Mouse (Mus musculus) stomach, embryonic 16.5 days (tissue): ENCODE measurements around the gene Proca1. TPM values are rescaled to one million over a fixed set of nuclear protein-coding genes. Genes with fewer than 3 reads are reported as not detected.

Experiments
- ATAC-seq: fragments of 200-750 bp; cut with Nextera tagmentation; 2 replicates; pipeline ENCODE4 v1.8.0; 2017; ENCODE audit warnings: moderate number of reproducible peaks, moderate TSS enrichment; ENCODE audit not compliant: insufficient read depth, low FRiP score
- H3K27ac ChIP-seq: fragments of 300-500 bp; sonication (generic); 2 replicates; pipeline ENCODE4 v1.5.1; 2014; ENCODE audit warnings: low read length
- H3K27me3 ChIP-seq: fragments of 300-500 bp; sonication (generic); 2 replicates; pipeline ENCODE4 v1.6.1; 2014; ENCODE audit warnings: low read length, control low read depth, mixed read lengths; ENCODE audit not compliant: control insufficient read depth, insufficient read depth
- H3K36me3 ChIP-seq: fragments of 300-500 bp; sonication (generic); 2 replicates; pipeline ENCODE4 v1.6.1; 2014; ENCODE audit warnings: low read length; ENCODE audit not compliant: control insufficient read depth, insufficient read depth
- H3K4me1 ChIP-seq: fragments of 300-500 bp; sonication (generic); 2 replicates; pipeline ENCODE4 v1.6.1; 2014; ENCODE audit warnings: low read length, control low read depth, mixed read lengths; ENCODE audit not compliant: control insufficient read depth, insufficient read depth
- H3K4me2 ChIP-seq: fragments of 300-500 bp; sonication (generic); 2 replicates; pipeline ENCODE4 v1.6.1; 2014; ENCODE audit warnings: low read depth, low read length, mixed read lengths
- H3K4me3 ChIP-seq: fragments of 300-500 bp; sonication (generic); replicated peaks from 2 replicates; pipeline ENCODE4 v1.5.1; 2014; ENCODE audit warnings: mild to moderate bottlenecking, low read length
- H3K9ac ChIP-seq: fragments of 300-500 bp; sonication (generic); 2 replicates; pipeline ENCODE4 v1.6.1; 2014; ENCODE audit warnings: low read length
- H3K9me3 ChIP-seq: fragments of 300-500 bp; sonication (generic); replicated peaks from 2 replicates; pipeline ENCODE4 v1.6.1; 2016; ENCODE audit warnings: low read length, control low read depth; ENCODE audit not compliant: control insufficient read depth
- WGBS: fragments of 180-500 bp; shearing (Covaris S2); extraction: QIAGEN DNeasy Blood & Tissue Kit; methylation state at CpG from one replicate; pipeline ENCODE4 v1.1.7; 2014; 5-methylcytosine and 5-hydroxymethylcytosine counted together
- polyA plus RNA-seq: library from polyadenylated mRNA; unstranded; fragments of >200 nt; fragmentation: Nextera tagmentation; extraction: Ambion mirVana; gene quantifications from 2 replicates; pipeline ENCODE4 v1.2.1, GENCODE M21; 2015

The Proca1 gene
- polyA plus RNA-seq, 1 experiment from 2014 or later, result 3.7 TPM

- WGBS, result 92% methylated on average over 14 of the region's 14 CpGs
- no peaks in the 10 kb centered on the region for H3K27me3 ChIP-seq
- H3K4me1 ChIP-seq, result no peaks in the 10 kb centered on the region
- ATAC-seq, result no peak
- H3K4me3 ChIP-seq, result no peak overlapping the region
- H3K9ac ChIP-seq, result no peak overlapping the region
- H3K9me3 ChIP-seq, result no peaks in the 10 kb centered on the region
- peaks cover 33% of the 10 kb centered on the region for H3K36me3 ChIP-seq
- no peak overlapping the region for H3K4me2 ChIP-seq
- H3K27ac ChIP-seq, result no peak overlapping the region
Observed at GRCm38 (mm10) chr11:78213086-78213817, 20.1 kb downstream of the Proca1 start.

GRCm38 (mm10) chr11:78215709-78216317 is 22.6 kb downstream of the Proca1 start:
- Histone ChIP-seq H3K4me3 (no peak overlapping the region), H3K9ac (no peak overlapping the region), H3K27me3 (no peaks in the 10 kb centered on the region), H3K36me3 (peaks cover 22% of the 10 kb centered on the region), H3K4me1 (no peaks in the 10 kb centered on the region), H3K4me2 (no peak overlapping the region), H3K27ac (no peak overlapping the region), H3K9me3 (no peaks in the 10 kb centered on the region)
- no peak for ATAC-seq
- 88% methylated on average over 11 of the region's 11 CpGs for WGBS

- H3K9me3 ChIP-seq, result no peaks in the 10 kb centered on the region
- no peak for ATAC-seq
- no peak overlapping the region for H3K4me3 ChIP-seq
- no peak overlapping the region for H3K27ac ChIP-seq
- WGBS, result 91% methylated on average over 4 of the region's 4 CpGs
- H3K9ac ChIP-seq, result no peak overlapping the region
- H3K4me2 ChIP-seq, result no peak overlapping the region
- no peaks in the 10 kb centered on the region for H3K4me1 ChIP-seq
- H3K36me3 ChIP-seq, result peaks cover 57% of the 10 kb centered on the region
- no peaks in the 10 kb centered on the region for H3K27me3 ChIP-seq
Observed at GRCm38 (mm10) chr11:78223586-78223985, 30.4 kb downstream of the Proca1 start.

GRCm38 (mm10) chr11:78231518-78231917 is 38.3 kb downstream of the Proca1 start:
- no peak overlapping the region for H3K27ac ChIP-seq
- no peaks in the 10 kb centered on the region for H3K9me3 ChIP-seq
- ATAC-seq, result no peak
- no peaks in the 10 kb centered on the region for H3K4me1 ChIP-seq
- H3K36me3 ChIP-seq, result peaks cover 35% of the 10 kb centered on the region
- 89% methylated on average over 6 of the region's 6 CpGs for WGBS
- H3K9ac ChIP-seq, result no peak overlapping the region
- no peak overlapping the region for H3K4me3 ChIP-seq
- no peak overlapping the region for H3K4me2 ChIP-seq
- H3K27me3 ChIP-seq, result no peaks in the 10 kb centered on the region

GRCm38 (mm10) chr11:78240193-78240857 is 47.1 kb downstream of the Proca1 start:
- no peak overlapping the region for H3K27ac ChIP-seq
- H3K4me2 ChIP-seq, result no peak overlapping the region
- WGBS, result 87% methylated on average over 9 of the region's 9 CpGs
- peaks cover 8% of the 10 kb centered on the region for H3K4me1 ChIP-seq
- H3K9me3 ChIP-seq, result no peaks in the 10 kb centered on the region
- H3K9ac ChIP-seq, result no peak overlapping the region
- H3K36me3 ChIP-seq, result no peaks in the 10 kb centered on the region
- no peak overlapping the region for H3K4me3 ChIP-seq
- ATAC-seq, result no peak
- H3K27me3 ChIP-seq, result no peaks in the 10 kb centered on the region

GRCm38 (mm10) chr11:78245261-78245626 is 52.1 kb downstream of the Proca1 start:
- Histone ChIP-seq H3K9ac (peak overlapping the region; percentile 92), H3K27ac (peak overlapping the region; percentile 98), H3K9me3 (no peaks in the 10 kb centered on the region), H3K4me3 (peak overlapping the region; percentile 93), H3K27me3 (no peaks in the 10 kb centered on the region), H3K4me2 (peak overlapping the region; percentile 83), H3K4me1 (peaks cover 23% of the 10 kb centered on the region), H3K36me3 (no peaks in the 10 kb centered on the region)
- no peak for ATAC-seq
- under 1% methylated on average over 19 of the region's 19 CpGs for WGBS

GRCm38 (mm10) chr11:78245627-78246317 is 52.6 kb downstream of the Proca1 start, which contains the start of the genes Sdf2 and Supt6:
Sdf2 (plus strand) TSS chr11:78245746.
Supt6 (minus strand) TSS chr11:78245987.
- Histone ChIP-seq H3K4me3 (peak within 1 kb of the TSS; percentile 93), H3K36me3 (no peaks in the 10 kb centered on the region), H3K27ac (peak within 1 kb of the TSS; percentile 98), H3K4me2 (peak within 1 kb of the TSS; percentile 83), H3K4me1 (peaks cover 23% of the 10 kb centered on the region), H3K9me3 (no peaks in the 10 kb centered on the region), H3K9ac (peak within 1 kb of the TSS; percentile 92), H3K27me3 (no peaks in the 10 kb centered on the region)
- ATAC-seq, result peak; percentile 92
- under 1% methylated on average over 50 of the region's 50 CpGs for WGBS

GRCm38 (mm10) chr11:78246318-78247011 is 53.3 kb downstream of the Proca1 start:
- H3K9ac ChIP-seq, result peak overlapping the region; percentile 92
- peak overlapping the region; percentile 83 for H3K4me2 ChIP-seq
- no peak for ATAC-seq
- H3K27ac ChIP-seq, result peak overlapping the region; percentile 98
- no peaks in the 10 kb centered on the region for H3K9me3 ChIP-seq
- H3K36me3 ChIP-seq, result no peaks in the 10 kb centered on the region
- H3K27me3 ChIP-seq, result no peaks in the 10 kb centered on the region
- peak overlapping the region; percentile 93 for H3K4me3 ChIP-seq
- peaks cover 23% of the 10 kb centered on the region for H3K4me1 ChIP-seq
- 25% methylated on average over 7 of the region's 7 CpGs for WGBS
